Mouse (Mus musculus) gastrocnemius, adult 2 months (tissue): ENCODE results near the gene Abcc2. TPM values are rescaled to one million over a fixed set of nuclear protein-coding genes. Genes with fewer than 3 reads are reported as not detected.
A peak's percentile ranks its signal among the peaks of the same experiment; 100 is the strongest.

Experiments
- DNase-seq: peaks from one replicate; pipeline ENCODE4 v3.0.0; 2022
- H3K27ac ChIP-seq: fragments of 200-600 bp; 2 replicates; pipeline ENCODE4 v1.8.1; 2022; ENCODE audit warnings: mild to moderate bottlenecking
- H3K4me3 ChIP-seq: fragments of 200-600 bp; 2 replicates; pipeline ENCODE4 v1.8.1; 2022; ENCODE audit warnings: mild to moderate bottlenecking, moderate library complexity
- CTCF ChIP-seq: fragments of 200-600 bp; IDR thresholded peaks from 2 replicates; pipeline ENCODE4 v1.8.1; 2022; ENCODE audit warnings: antibody characterized with exemption, mild to moderate bottlenecking, moderate library complexity
- intact Hi-C: fragments of 180-260 bp; cut with DNase I; formaldehyde crosslinking; loops from one replicate; pipeline ENCODE4 v1.15.1; 2025
- total RNA-seq, 2 experiments: library from RNA; stranded (reverse); gene quantifications; 2 replicates each; pipeline ENCODE4 v1.2.3; 2021

Abcc2 gene
- total RNA-seq, 2 experiments from 2014 or later = not detected

- Histone ChIP-seq H3K4me3 (no peak overlapping the region), H3K27ac (no peak overlapping the region)
- TF ChIP-seq CTCF = no peak
- DNase-seq = no peak
- intact Hi-C loops = no loop called here
Observed at GRCm38 (mm10) chr19:43845331-43845908, 63.4 kb downstream of the Abcc2 start.

- no peak overlapping the region for H3K27ac ChIP-seq
- DNase-seq = no peak
- intact Hi-C loops = no loop called here
- no peak for TF ChIP-seq CTCF
- no peak overlapping the region for H3K4me3 ChIP-seq
Observed at GRCm38 (mm10) chr19:43847056-43847455, 65.1 kb downstream of the Abcc2 start.

- intact Hi-C loops = no loop called here
- no peak for TF ChIP-seq CTCF
- no peak overlapping the region for H3K4me3 ChIP-seq
- H3K27ac ChIP-seq = no peak overlapping the region
- no peak for DNase-seq
Observed at GRCm38 (mm10) chr19:43847966-43848365, 66.0 kb downstream of the Abcc2 start.

- Histone ChIP-seq H3K4me3 (no peak overlapping the region), H3K27ac (no peak overlapping the region)
- TF ChIP-seq CTCF = no peak
- intact Hi-C loops = loop anchor here (5.0 kb wide), 1 partner anchor 87 kb away; no protein-coding TSS in a partner anchor
- no peak for DNase-seq
Observed at GRCm38 (mm10) chr19:43850026-43850425, 68.0 kb downstream of the Abcc2 start.

GRCm38 (mm10) chr19:43851996-43852630 is 70.1 kb downstream of the Abcc2 start:
- intact Hi-C loops = loop anchor here (2.0 to 5.0 kb wide), 2 partner anchors 55 to 85 kb away; no protein-coding TSS in a partner anchor
- no peak overlapping the region for H3K27ac ChIP-seq
- H3K4me3 ChIP-seq = no peak overlapping the region
- no peak for TF ChIP-seq CTCF
- DNase-seq = no peak

GRCm38 (mm10) chr19:43852837-43853545 is 71.0 kb downstream of the Abcc2 start:
- peak; percentile 66 for TF ChIP-seq CTCF
- H3K27ac ChIP-seq = no peak overlapping the region
- H3K4me3 ChIP-seq = no peak overlapping the region
- no peak for DNase-seq
- intact Hi-C loops = loop anchor here (2.0 to 5.0 kb wide), 2 partner anchors 54 to 84 kb away; no protein-coding TSS in a partner anchor

GRCm38 (mm10) chr19:43857347-43857746 is 75.4 kb downstream of the Abcc2 start:
- Histone ChIP-seq H3K4me3 (no peak overlapping the region), H3K27ac (no peak overlapping the region)
- DNase-seq = no peak
- intact Hi-C loops = no loop called here
- no peak for TF ChIP-seq CTCF

GRCm38 (mm10) chr19:43870418-43870817 is 88.4 kb downstream of the Abcc2 start:
- TF ChIP-seq CTCF = no peak
- DNase-seq = no peak
- no peak overlapping the region for H3K27ac ChIP-seq
- intact Hi-C loops = loop anchor here (5.0 kb wide), 1 partner anchor 37 kb away; no protein-coding TSS in a partner anchor
- H3K4me3 ChIP-seq = no peak overlapping the region

GRCm38 (mm10) chr19:43874351-43874750 is 92.4 kb downstream of the Abcc2 start:
- intact Hi-C loops = loop anchor here (5.0 kb wide), 1 partner anchor 33 kb away; no protein-coding TSS in a partner anchor
- TF ChIP-seq CTCF = no peak
- Histone ChIP-seq H3K27ac (no peak overlapping the region), H3K4me3 (no peak overlapping the region)
- DNase-seq = no peak

- DNase-seq = peak; percentile 55
- intact Hi-C loops = no loop called here
Observed at GRCm38 (mm10) chr19:43875996-43876395, 94.0 kb downstream of the Abcc2 start.

GRCm38 (mm10) chr19:43877364-43877763 is 95.4 kb downstream of the Abcc2 start:
- intact Hi-C loops = no loop called here
- no peak for TF ChIP-seq CTCF
- no peak overlapping the region for H3K4me3 ChIP-seq
- peak; percentile 69 for DNase-seq
- peak overlapping the region; percentile 76; the same call in 1 of the 2 replicates for H3K27ac ChIP-seq

More at GRCm38 (mm10) chr19:43875996-43876395, 94.0 kb downstream of the Abcc2 start:
- Histone ChIP-seq H3K4me3 (no peak overlapping the region), H3K27ac (peak overlapping the region; percentile 13; the same call in 1 of the 2 replicates)
- TF ChIP-seq CTCF = no peak

- intact Hi-C loops = loop anchor here (1.0 to 2.0 kb wide), 2 partner anchors 14 to 61 kb away; no protein-coding TSS in a partner anchor
- no peak for TF ChIP-seq CTCF
- DNase-seq = no peak
- peak overlapping the region; percentile 76 for H3K27ac ChIP-seq
- peak overlapping the region; percentile 87 for H3K4me3 ChIP-seq
Observed at GRCm38 (mm10) chr19:43878111-43879092, 96.4 kb downstream of the Abcc2 start.
